Mouse (Mus musculus): ENCODE measurements around the gene Ccdc33. TPM values are rescaled to one million over a fixed set of nuclear protein-coding genes. Genes with fewer than 3 reads are reported as not detected.

Gene Ccdc33
- polyA plus RNA-seq, 1 experiment from 2014 or later, result not detected

DNA sequence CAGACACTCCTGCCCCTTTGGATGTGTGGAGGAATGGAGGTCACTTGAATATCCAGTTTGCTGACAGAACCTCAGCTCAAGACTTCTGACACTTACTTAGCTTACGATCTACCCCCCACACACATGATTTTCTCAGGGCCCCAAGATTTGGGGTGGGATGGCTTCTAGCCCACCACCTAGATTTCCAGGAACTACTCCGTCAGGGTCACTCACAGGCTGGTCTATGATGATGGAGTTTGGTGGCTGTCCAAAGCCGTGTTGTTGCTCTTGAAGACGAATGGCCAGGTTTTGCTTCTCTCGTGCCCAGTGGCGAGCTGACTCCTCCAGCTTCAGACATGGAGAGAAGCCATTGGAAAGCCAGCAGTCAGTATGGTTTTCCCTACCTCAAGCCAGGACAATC is 89.0 kb downstream of the Ccdc33 start:
- H3K4me3 ChIP-seq, result no peak overlapping the region
- H3K27me3 ChIP-seq, result peaks cover 14% of the 10 kb centered on the region; the same call in 1 of the 2 replicates
- no peak overlapping the region for H3K4me2 ChIP-seq
- no peaks in the 10 kb centered on the region for H3K36me3 ChIP-seq
- no peaks in the 10 kb centered on the region for H3K4me1 ChIP-seq (replicated peaks)
- H3K9ac ChIP-seq, result no peak overlapping the region
- H3K27ac ChIP-seq, result no peak overlapping the region
- WGBS, result 83% methylated on average over 6 of the region's 6 CpGs
- ATAC-seq (replicated peaks; ENCODE audit: insufficient number of reproducible peaks, insufficient read depth, low FRiP score, low read depth), result no peak
- no peaks in the 10 kb centered on the region for H3K9me3 ChIP-seq (replicated peaks)

DNA sequence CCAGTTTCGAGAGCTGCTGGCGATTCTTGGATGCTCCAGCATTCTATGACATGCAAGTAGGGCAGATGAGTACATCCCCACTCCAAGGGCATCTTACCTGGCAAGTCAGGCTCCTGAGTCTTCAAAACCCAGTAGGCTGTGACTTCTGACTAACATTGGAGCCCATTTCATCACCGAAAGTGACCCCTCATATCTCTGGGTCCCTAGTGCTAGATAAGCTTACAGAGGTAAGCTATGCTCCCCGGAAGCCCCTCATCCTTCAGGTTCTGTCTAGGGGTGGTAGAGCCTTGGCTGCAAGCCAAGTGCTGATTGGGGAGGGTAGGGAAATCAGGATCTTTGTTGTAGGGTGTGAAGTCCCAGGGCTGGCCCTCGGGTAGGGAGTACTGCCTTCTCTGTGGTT is 89.8 kb downstream of the Ccdc33 start:
- ATAC-seq (replicated peaks; ENCODE audit: insufficient number of reproducible peaks, insufficient read depth, low FRiP score, low read depth), result no peak

DNA sequence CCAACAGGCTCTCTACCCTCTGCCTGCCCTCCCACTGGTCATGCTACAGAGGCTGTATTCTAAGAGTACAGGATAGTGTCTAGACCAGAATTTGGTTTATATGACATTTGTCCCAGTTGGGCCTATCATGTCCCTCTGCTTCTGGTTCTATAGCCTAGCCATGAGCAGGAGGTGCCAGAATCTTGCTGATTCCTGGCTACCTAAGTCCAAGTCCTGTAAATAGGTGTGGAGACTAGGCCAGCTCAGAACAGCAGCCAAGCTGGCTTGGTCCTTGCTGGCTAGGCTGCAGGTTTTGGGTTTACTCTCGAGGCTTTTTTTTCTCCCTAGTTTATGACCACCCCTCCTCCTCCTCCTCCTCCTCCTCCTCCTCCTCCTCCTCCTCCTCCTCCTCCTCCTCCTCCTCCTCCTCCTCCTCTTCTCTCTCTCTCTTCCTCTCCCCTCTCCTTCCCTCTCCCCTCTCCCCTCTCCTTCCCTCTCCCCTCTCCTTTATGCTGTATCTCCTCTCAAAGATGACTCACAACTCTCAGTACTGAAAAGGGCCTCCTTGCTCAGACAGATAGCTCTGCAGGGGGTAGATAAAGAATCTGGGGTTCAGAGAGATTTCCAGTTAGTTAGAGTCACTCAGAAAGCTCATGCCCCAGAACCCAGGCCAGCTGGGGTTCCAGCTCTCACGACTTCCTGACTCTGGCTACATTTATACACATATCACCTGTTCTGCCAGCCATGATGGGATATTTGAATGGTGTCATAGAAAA is 91.0 kb downstream of the Ccdc33 start:
- H3K4me2 ChIP-seq, result no peak overlapping the region
- 0 out of 2 replicates have a peak, but pooled peaks cover 8% of the 10 kb centered on the region for H3K27me3 ChIP-seq
- WGBS, result 31% methylated on average over 2 of the region's 2 CpGs
- H3K9ac ChIP-seq, result no peak overlapping the region
- no peaks in the 10 kb centered on the region for H3K4me1 ChIP-seq (replicated peaks)
- H3K36me3 ChIP-seq, result no peaks in the 10 kb centered on the region
- no peak overlapping the region for H3K27ac ChIP-seq
- ATAC-seq (replicated peaks; ENCODE audit: insufficient number of reproducible peaks, insufficient read depth, low FRiP score, low read depth), result no peak
- H3K9me3 ChIP-seq (replicated peaks), result no peaks in the 10 kb centered on the region
- H3K4me3 ChIP-seq, result no peak overlapping the region

More for the DNA sequence above, 89.8 kb downstream of the Ccdc33 start:
- H3K27ac ChIP-seq, result no peak overlapping the region
- no peaks in the 10 kb centered on the region for H3K9me3 ChIP-seq (replicated peaks)
- WGBS, result 53% methylated on average over 5 of the region's 5 CpGs
- no peak overlapping the region for H3K4me3 ChIP-seq
- H3K27me3 ChIP-seq, result peaks cover 11% of the 10 kb centered on the region; the same call in 1 of the 2 replicates
- no peaks in the 10 kb centered on the region for H3K36me3 ChIP-seq
- no peak overlapping the region for H3K9ac ChIP-seq
- H3K4me1 ChIP-seq (replicated peaks), result no peaks in the 10 kb centered on the region
- no peak overlapping the region for H3K4me2 ChIP-seq

DNA sequence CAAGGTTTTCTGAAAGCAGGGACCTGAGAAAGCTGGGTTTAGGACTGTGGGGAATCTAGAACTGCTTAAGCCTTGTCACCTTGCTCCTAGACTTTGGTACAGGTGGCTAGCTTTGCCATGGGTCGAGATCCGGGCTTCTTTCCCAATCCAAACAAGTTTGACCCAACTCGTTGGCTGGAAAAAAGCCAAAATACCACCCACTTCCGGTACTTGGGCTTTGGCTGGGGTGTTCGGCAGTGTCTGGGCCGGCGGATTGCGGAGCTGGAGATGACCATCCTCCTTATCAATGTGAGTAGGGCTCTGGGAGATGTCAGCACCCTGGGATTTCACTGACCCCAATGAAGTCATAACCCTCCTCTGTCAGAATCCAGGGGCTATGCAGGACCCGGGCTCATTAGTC is 92.6 kb downstream of the Ccdc33 start:
- Histone ChIP-seq H3K9me3 (replicated peaks) (no peaks in the 10 kb centered on the region), H3K27ac (no peak overlapping the region), H3K36me3 (no peaks in the 10 kb centered on the region), H3K27me3 (0 out of 2 replicates have a peak, but pooled peaks cover 10% of the 10 kb centered on the region), H3K4me2 (no peak overlapping the region), H3K4me1 (replicated peaks) (no peaks in the 10 kb centered on the region), H3K4me3 (no peak overlapping the region), H3K9ac (no peak overlapping the region)
- ATAC-seq (replicated peaks; ENCODE audit: insufficient number of reproducible peaks, insufficient read depth, low FRiP score, low read depth), result no peak
- WGBS, result 65% methylated on average over 9 of the region's 9 CpGs

DNA sequence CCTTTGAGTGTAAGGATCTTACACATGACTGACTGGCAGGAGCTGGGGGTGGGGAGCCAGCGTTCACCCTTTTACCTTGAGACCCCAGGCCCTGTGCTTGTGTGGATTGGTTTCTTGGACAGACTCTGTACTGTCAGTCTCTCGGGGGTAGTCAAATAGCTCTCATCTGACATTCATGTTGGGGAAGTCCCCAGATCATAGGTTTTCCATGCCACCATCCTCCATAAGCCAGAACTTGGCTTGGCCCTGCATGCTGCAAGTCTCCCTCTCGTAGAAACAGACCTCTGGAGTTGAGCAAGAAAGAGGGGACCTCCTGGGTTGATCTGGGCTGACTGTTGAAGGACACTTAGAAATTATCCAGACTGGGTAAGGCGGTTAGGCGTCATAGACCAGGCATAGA is 100.2 kb downstream of the Ccdc33 start:
- Histone ChIP-seq H3K27me3 (peaks cover 2% of the 10 kb centered on the region; the same call in 1 of the 2 replicates), H3K4me1 (replicated peaks) (no peaks in the 10 kb centered on the region), H3K4me2 (no peak overlapping the region), H3K4me3 (no peak overlapping the region), H3K36me3 (no peaks in the 10 kb centered on the region), H3K9me3 (replicated peaks) (no peaks in the 10 kb centered on the region), H3K9ac (no peak overlapping the region), H3K27ac (no peak overlapping the region)
- WGBS, result 82% methylated on average over 5 of the region's 5 CpGs
- ATAC-seq (replicated peaks; ENCODE audit: insufficient number of reproducible peaks, insufficient read depth, low FRiP score, low read depth), result no peak

DNA sequence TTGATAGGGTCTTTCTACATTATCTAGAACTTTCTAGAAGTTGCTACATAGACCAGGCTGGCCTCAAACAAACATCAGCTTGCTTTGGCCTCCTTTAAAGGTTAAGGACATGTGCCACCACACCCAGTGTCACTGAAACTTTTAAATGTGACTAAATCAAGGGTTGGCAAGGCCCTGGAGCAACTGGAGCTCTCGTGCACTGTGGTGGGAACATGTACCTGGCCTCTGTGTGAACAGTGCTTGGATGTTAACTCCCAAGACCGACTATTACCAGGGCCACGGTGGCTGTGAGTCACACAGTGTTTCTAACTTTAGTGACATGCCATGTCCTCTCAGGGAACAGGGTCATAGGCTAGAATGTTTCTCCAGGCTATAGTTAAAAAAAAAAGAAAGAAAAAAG is 101.7 kb downstream of the Ccdc33 start:
- H3K4me2 ChIP-seq, result no peak overlapping the region
- ATAC-seq (replicated peaks; ENCODE audit: insufficient number of reproducible peaks, insufficient read depth, low FRiP score, low read depth), result no peak

DNA sequence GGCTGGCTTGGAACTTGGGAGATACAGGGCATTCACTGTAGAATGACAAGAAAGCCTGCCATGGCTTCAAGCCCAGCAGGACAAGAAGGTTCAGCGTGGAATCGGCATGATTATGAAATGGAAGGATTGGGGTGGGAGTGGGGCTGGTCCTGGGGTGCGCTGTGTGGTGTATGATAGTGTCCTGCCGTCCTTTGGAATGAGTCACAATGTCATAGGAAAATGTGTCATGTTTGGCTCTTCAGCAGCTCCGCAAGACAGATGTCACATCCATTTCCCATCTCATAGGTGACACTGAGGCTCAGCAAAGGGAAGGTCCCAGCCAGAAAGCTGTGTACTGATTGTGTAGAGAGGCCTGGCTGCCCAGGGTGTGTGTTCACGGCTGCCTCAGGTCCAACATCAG is 102.8 kb downstream of the Ccdc33 start:
- ATAC-seq (replicated peaks; ENCODE audit: insufficient number of reproducible peaks, insufficient read depth, low FRiP score, low read depth), result no peak
- H3K9me3 ChIP-seq (replicated peaks), result no peaks in the 10 kb centered on the region
- peaks cover 6% of the 10 kb centered on the region; the same call in 1 of the 2 replicates for H3K4me1 ChIP-seq (replicated peaks)
- no peak overlapping the region for H3K27ac ChIP-seq
- no peak overlapping the region for H3K9ac ChIP-seq
- peaks cover 3% of the 10 kb centered on the region; the same call in 1 of the 2 replicates for H3K27me3 ChIP-seq
- H3K4me2 ChIP-seq, result no peak overlapping the region
- no peak overlapping the region for H3K4me3 ChIP-seq
- no peaks in the 10 kb centered on the region for H3K36me3 ChIP-seq
- WGBS, result 70% methylated on average over 6 of the region's 6 CpGs

More for the DNA sequence above, 101.7 kb downstream of the Ccdc33 start:
- Histone ChIP-seq H3K36me3 (no peaks in the 10 kb centered on the region), H3K27me3 (peaks cover 5% of the 10 kb centered on the region; the same call in 1 of the 2 replicates), H3K27ac (no peak overlapping the region), H3K4me1 (replicated peaks) (no peaks in the 10 kb centered on the region), H3K4me3 (no peak overlapping the region), H3K9me3 (replicated peaks) (no peaks in the 10 kb centered on the region), H3K9ac (no peak overlapping the region)
- WGBS, result 44% methylated on average over 3 of the region's 3 CpGs

DNA sequence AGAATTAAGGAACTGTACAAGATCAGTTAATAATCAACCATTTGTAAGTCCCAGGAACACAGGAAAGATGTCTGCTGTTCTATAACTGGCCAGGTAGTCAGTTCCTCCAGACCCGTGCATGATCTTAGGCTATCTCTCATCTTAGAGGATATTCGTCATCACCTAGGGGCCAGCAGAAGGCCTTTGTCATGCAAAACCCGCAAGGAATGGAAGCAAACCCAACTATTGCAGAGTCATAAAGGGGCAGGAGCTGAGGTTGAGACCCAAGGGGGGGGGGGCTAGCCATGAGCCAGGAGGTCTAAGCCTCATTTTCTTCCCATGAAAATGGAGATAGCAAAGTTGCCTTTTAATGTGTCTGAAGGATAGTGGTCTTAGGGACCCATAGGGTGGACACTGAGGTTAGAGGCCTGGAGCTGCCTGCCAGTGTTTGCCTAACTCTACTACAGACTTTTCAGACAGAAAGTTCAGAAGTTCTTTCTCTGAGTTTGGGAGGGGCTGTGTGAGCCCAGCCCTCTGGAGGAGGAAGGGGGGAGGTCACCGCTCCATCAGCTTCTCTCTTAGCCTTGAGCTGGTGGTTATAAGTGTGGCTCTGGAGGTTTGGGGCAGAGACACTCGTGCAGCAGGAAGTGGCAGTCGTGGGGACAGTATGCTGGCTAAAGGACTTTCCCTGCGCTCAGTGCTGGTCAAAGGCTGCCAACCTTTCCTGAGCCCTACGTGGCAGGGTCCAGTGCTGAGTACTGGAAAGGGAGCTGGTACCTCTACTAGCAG is 104.0 kb downstream of the Ccdc33 start:
- Histone ChIP-seq H3K9ac (no peak overlapping the region), H3K4me3 (no peak overlapping the region), H3K27me3 (peaks cover 3% of the 10 kb centered on the region; the same call in 1 of the 2 replicates), H3K4me1 (replicated peaks) (peaks cover 7% of the 10 kb centered on the region), H3K9me3 (replicated peaks) (no peaks in the 10 kb centered on the region), H3K4me2 (no peak overlapping the region), H3K36me3 (no peaks in the 10 kb centered on the region), H3K27ac (no peak overlapping the region)
- WGBS, result 48% methylated on average over 8 of the region's 8 CpGs
- no peak for ATAC-seq (replicated peaks; ENCODE audit: insufficient number of reproducible peaks, insufficient read depth, low FRiP score, low read depth)

DNA sequence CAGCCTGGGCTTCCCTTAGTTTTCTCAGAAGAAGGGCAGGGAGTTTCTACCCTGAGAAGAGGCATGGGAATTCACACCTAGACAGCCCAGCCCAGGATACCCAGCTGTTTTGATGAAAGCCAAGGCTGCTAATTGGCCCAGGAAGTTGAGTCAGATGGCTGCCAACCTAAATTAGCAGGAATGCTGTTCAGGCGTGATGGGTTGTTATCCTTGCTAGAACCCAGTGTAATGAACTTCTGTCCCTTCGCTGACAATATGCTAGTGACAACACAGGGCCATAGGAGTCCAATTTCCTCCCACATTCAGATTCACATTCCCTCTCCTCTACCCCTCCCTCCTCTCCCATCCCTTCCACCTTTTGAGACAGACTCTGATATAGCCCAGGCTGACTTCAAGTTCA is 105.7 kb downstream of the Ccdc33 start:
- peaks cover 19% of the 10 kb centered on the region for H3K4me1 ChIP-seq (replicated peaks)
- 70% methylated on average over 2 of the region's 2 CpGs for WGBS
- H3K9me3 ChIP-seq (replicated peaks), result no peaks in the 10 kb centered on the region
- peaks cover 3% of the 10 kb centered on the region; the same call in 1 of the 2 replicates for H3K27me3 ChIP-seq
- H3K9ac ChIP-seq, result no peak overlapping the region
- ATAC-seq (replicated peaks; ENCODE audit: insufficient number of reproducible peaks, insufficient read depth, low FRiP score, low read depth), result no peak
- no peak overlapping the region for H3K4me2 ChIP-seq
- no peak overlapping the region for H3K4me3 ChIP-seq
- H3K36me3 ChIP-seq, result no peaks in the 10 kb centered on the region
- no peak overlapping the region for H3K27ac ChIP-seq

DNA sequence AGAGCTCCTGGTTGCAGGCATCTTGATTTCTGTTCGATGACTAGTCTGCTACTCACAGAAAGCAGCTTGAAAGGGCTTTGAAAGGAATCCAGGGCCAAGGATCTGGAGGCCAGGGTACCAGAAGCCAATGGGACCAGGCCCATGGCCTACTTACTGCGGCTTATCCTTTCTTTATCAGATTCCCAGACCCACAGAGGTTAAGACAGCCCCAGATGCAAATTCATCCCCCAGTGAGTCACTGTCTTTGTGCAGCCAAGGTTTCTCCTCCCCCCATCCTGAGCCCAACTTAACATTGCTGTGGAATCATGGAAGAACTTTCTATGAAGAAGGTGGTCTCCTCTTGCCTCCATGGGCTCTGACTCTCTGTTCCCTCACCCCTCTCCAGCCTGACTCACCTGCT is 106.1 kb downstream of the Ccdc33 start:
- WGBS, result 50% methylated on average over 2 of the region's 2 CpGs
- Histone ChIP-seq H3K27ac (no peak overlapping the region), H3K27me3 (peaks cover 3% of the 10 kb centered on the region; the same call in 1 of the 2 replicates)

DNA sequence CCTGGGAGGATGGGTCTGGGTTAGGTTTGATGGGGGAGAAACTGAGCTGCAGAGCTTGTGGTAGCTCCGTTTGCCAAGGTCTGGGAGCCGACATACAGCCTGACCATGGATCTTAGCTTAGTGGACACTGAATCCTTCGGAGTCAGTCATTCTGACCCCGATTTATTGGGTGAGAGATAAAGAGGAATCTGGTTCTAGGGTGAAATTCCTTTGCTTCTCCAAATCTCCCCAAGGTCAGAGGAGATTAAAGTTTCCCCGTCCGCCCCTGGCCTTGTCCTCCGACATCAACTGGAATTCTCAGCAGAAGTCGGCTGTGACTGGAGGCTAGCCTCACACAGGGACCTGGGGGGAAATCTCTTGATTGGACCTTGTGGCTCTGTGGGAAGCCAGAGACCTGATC is 107.1 kb downstream of the Ccdc33 start:
- no peak overlapping the region for H3K4me2 ChIP-seq
- 55% methylated on average over 8 of the region's 8 CpGs for WGBS

More for the DNA sequence above, 106.1 kb downstream of the Ccdc33 start:
- ATAC-seq (replicated peaks; ENCODE audit: insufficient number of reproducible peaks, insufficient read depth, low FRiP score, low read depth), result no peak
- Histone ChIP-seq H3K4me2 (no peak overlapping the region), H3K9me3 (replicated peaks) (no peaks in the 10 kb centered on the region), H3K4me1 (replicated peaks) (peaks cover 19% of the 10 kb centered on the region), H3K36me3 (no peaks in the 10 kb centered on the region), H3K9ac (no peak overlapping the region), H3K4me3 (no peak overlapping the region)

More for the DNA sequence above, 107.1 kb downstream of the Ccdc33 start:
- H3K27me3 ChIP-seq, result peaks cover 3% of the 10 kb centered on the region; the same call in 1 of the 2 replicates
- peaks cover 19% of the 10 kb centered on the region for H3K4me1 ChIP-seq (replicated peaks)
- H3K36me3 ChIP-seq, result no peaks in the 10 kb centered on the region
- no peak overlapping the region for H3K27ac ChIP-seq
- no peak overlapping the region for H3K4me3 ChIP-seq
- ATAC-seq (replicated peaks; ENCODE audit: insufficient number of reproducible peaks, insufficient read depth, low FRiP score, low read depth), result no peak
- H3K9ac ChIP-seq, result no peak overlapping the region
- no peaks in the 10 kb centered on the region for H3K9me3 ChIP-seq (replicated peaks)
